Mouse (Mus musculus) brain, embryonic 14.5 days (tissue): Measurements from ENCODE around the gene Hopx.

Experiments used
- CTCF ChIP-seq: fragments of 200-500 bp; IDR thresholded peaks from 2 replicates; pipeline ENCODE4 v1.5.1; 2012; ENCODE audit warnings: inconsistent platforms, mild to moderate bottlenecking, moderate library complexity, borderline replicate concordance; ENCODE audit not compliant: insufficient read depth, insufficient read length; ENCODE audit errors: extremely low read depth
- POLR2A ChIP-seq: fragments of 200-500 bp; IDR thresholded peaks from 2 replicates; pipeline ENCODE4 v1.6.1; 2012; ENCODE audit warnings: mild to moderate bottlenecking, inconsistent platforms, borderline replicate concordance; ENCODE audit not compliant: poor library complexity, insufficient read depth, insufficient read length, severe bottlenecking; ENCODE audit errors: extremely low read depth

DNA sequence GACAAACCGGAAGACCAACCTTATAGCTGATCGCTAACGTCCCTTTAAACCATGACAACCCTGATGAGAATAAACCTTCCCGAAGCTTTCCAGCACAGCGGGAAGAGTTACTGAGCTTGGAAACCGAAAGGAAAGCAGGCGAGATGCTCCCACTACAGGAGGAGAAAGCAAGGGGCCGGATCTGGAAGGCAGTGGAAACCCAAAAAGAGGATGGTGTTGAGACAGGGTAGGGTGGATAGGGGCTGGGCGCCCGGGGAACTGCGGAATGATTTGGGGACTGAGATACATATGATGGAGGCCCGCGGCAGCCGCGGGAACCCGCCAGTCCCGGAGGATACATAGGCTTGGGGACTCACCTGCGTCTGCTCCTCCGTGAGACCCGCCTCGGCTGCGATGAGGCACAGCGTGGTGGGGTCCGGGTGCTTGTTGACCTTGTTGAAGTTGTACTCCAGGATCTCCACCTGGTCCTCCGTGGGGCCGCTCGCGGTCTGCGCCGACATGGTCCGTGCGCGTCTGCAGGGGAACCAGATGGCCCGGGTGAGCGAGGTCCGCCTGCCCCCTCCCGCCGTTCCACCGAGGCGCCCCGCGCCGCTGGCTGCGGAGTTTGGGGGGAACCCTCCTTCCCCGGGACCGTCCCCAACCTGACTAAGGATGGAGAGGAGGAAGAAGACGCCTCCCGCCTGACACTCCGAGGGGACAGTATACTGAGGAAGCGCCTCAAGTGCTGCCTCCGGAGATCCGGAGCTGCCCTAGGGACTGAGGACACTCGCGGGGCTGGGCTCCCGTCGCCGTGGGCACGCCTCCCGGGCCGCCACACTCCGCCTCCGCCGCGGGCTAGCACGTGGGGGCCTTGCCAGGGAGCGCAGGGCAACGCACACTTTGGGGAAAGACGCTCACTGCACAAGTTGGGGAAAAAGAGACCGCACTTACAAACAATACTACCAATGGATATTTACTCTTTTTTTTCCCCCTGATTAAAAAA lies 20.1 kb downstream of the Hopx start:
- no peak for TF ChIP-seq CTCF
- TF ChIP-seq POLR2A = no peak
